Mouse (Mus musculus) liver (tissue): Measurements from ENCODE around the gene Gm10644.

Experiments used
- DNase-seq: peaks from one replicate; pipeline ENCODE4 v3.0.0-alpha.2; 2020; ENCODE audit warnings: mixed read lengths

Gene Gm10644

GRCm38 (mm10) chr8:83934222-83934621 is 20.8 kb downstream of the Gm10644 start:
- DNase-seq, result no peak

DNA sequence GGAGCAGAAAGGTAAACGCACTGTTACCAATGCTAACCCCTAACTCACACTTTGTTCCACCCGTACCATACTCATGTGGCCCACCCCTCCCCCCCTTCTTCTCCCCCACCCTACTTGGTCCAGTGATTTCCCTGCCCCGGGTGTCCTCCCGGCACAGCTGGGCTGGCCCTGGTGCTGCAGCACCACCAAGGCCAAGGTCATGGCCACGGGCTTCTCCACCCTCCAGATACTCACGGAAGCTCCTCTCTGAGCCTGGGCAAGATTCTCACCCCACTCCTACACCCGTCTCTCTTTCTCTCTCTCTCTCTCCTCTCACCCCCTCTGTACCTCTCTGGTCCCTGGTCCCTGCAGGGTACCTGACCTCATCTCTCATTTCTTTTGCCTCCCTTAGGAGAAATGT is 28.7 kb downstream of the Gm10644 start:
- no peak for DNase-seq

DNA sequence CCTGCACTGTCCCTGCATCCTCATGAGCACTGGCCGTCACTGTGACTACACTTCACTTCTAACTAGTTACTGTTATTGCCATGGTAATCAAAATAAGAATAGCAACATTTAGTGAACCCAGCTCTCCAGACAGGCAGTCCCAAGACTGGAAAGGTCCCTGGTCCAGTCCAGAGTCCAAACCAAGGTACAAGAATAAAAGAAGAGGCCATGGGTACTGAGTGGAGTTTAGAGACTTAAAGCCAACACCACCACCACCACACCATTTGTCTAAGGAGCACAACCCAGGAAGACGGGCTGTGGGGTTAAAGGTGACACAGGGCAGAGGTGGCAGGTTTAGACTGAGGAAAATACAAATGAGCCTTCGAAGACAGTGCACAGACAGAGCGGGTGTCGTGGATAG is 30.4 kb downstream of the Gm10644 start:
- no peak for DNase-seq

GRCm38 (mm10) chr8:83922727-83923126 is 32.3 kb downstream of the Gm10644 start:
- no peak for DNase-seq

DNA sequence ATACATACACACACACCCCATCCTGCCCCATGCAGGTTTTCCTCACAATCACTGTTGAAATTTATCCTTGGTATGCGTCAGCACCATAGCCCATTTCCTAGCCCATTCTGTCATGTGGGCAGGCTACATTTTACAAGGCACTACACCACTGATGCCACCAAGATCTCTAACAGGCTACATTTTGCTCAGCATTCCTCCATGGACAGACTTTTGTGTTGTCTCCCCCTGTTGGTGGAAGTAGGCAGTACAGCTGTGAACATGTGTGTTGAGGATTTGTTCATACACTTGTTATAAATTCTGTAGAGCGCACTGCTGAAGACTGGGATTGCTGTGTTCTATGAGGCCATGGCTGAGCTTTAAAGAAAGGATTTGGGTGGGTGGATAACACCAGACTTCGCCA is 33.4 kb downstream of the Gm10644 start:
- peak; percentile 72 for DNase-seq

GRCm38 (mm10) chr8:83917566-83917965 is 37.4 kb downstream of the Gm10644 start:
- no peak for DNase-seq

- no peak for DNase-seq
Measured at GRCm38 (mm10) chr8:83916015-83916414, 39.0 kb downstream of the Gm10644 start.

- peak; percentile 39 for DNase-seq
Measured at GRCm38 (mm10) chr8:83914860-83915259, 40.1 kb downstream of the Gm10644 start.

DNA sequence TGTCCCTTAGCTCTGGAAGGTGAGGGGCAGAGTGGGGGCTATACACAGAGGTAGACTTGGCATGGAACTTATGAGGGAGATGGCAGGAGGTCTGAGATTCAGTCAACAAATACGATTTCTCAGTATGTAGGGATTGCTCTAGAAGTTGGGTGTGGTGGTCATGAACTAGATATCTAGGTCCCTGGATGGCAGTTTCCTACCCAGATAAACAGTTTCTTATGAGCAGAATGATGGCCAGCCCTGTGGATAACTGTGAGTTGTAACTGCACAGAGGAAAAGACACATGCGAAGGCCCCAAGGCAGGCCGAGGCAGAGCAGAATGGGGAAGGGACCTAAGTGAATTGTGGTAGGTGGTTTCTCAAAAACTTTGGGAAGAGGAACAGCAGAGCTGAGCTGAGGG is 40.8 kb downstream of the Gm10644 start:
- no peak for DNase-seq

DNA sequence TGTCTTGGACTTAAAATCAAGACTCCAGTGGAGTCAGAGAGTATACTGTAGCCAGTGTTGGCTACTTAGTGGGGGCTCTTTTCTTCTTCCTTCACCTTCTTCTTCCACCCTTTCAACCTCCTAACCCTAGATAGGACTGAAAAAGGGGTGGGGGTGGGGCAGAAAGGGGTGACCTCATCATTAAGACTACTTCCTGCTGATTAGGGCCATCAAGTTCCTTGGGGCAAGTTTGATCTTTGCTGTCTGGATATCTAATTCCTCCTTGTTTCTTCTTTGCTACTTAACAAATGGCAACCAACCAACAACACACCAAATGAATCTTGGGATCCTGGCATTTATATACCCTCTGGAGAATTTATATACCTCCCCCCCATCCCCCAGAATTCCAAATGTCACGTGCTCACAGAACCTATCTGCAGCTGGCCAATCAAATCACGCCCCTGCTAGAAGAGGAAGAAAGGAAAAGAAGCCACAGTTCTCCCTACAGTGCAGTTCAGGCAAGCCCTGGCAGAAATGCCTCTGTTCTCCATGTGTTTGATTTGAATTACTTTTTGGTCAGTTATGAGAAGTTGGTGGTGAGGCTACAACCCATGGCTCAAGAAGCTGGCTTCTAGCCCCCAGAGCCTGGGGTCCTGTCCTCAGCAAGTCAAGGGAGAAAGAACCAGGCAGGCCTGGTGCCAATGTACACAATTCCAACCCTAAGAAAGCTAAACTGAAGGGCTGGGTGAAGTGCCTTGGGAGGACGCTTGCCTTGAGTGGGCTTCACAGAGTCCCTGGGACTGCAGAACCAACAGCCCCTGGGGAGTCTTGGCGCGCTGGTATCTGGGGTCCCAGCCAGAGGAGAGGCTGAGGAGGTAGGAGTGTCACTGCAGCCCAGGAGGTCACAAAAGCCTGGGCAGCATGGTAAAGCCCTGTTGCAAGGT is 42.9 kb downstream of the Gm10644 start:
- DNase-seq, result no peak

DNA sequence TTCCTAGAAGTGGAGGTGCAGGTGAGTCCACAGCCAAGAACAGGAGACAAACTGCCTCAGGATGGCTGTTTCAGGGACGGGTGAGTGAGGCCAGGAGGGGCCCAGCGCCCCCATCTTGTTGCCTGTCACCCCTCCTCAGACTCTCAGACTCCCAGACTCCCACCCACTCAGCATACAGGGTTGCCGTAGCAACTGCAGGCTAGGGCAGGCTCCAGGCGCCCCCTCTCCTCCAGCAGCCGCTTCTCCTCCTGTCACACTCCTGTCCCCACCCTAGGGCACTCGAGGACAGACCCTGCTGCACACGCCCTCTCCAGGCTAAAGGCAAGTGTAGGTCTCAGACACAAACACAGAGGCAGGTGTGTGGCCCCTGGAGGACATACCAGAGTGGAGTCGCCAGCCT is 45.7 kb downstream of the Gm10644 start:
- no peak for DNase-seq

DNA sequence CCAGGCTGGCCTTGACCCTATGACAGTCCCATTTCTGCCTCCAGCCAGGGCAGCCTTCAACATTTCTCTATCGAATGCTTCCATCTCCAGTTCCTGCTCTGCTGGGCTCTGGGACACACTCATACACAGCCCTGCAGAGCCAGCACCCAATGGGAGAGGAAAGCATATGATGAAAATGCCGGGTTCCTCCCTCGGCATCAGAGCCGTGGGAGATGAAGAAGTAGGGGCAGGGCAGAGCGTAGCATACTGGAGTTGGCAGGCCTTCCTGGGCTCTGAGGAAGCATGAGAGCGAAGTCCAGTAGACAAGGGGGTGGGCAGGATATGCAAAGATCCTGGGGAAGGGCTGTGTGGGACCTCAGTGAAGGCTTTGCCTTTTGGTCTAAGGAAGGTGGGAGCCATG is 46.4 kb downstream of the Gm10644 start:
- no peak for DNase-seq

GRCm38 (mm10) chr8:83902961-83903666 is 51.9 kb downstream of the Gm10644 start:
- DNase-seq, result peak; percentile 29

GRCm38 (mm10) chr8:83901566-83902485 is 53.2 kb downstream of the Gm10644 start:
- no peak for DNase-seq

GRCm38 (mm10) chr8:83900957-83901270 is 54.1 kb downstream of the Gm10644 start:
- no peak for DNase-seq

DNA sequence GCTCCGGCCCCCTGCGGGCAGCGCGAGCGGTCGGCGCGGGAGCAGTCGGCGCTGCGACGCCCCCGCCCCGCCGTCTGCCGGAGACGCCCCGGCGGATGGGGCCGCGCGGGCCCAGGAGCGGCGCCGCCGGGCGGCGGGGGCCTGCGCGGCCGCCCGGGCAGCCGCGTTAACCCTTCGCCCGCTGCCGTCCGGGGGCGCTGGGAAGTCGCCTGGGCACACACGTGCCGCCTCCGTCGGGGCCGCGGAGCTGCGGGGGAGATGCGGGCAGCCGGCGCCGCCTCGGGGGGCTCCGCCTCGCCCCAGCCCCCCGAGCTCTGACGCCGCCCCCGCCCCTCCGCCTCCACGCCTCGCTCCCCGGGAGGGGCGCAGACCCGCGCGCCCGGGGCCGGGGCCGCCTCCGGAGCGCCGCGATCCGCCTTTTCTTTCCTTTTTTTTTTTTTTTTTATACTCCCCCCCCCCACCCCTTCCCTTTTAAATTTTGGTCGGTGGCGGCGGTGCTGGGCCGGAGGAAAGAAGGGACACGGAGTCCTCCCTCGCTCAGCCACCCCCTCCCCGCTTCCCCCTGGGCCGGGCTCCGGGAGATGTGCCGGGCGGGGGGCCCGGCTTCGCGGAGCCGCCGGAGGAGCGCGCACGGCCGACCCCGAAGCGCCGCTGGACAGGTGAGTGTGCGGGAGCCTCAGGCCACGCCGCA is 54.6 kb downstream of the Gm10644 start:
- DNase-seq, result peak; percentile 27

GRCm38 (mm10) chr8:83899363-83900252 is 55.4 kb downstream of the Gm10644 start, which contains the start of gene Adgrl1:
Gene Adgrl1 (plus strand): TSS chr8:83900105.
- DNase-seq, result peak; percentile 81

GRCm38 (mm10) chr8:83898985-83899362 is 56.0 kb downstream of the Gm10644 start:
- DNase-seq, result peak; percentile 40

DNA sequence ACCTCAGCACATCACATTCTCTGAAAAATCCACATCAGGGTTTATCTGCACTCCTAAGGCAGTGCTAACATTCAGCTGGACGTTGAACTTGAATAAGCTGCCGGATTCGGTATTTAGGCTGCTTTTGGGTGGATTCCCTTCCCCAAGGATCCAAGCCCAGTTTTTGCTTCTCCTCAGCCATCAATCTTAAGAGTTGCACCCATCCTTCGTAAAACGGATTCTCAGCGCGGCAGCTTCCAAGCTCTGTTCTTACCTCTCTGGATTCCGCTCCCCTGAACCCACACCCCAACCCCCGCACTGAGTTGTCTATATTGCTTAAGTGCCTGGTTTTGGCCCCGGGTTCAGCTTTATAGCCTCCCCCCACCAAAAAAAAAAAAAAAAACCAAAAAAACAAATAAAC is 56.5 kb downstream of the Gm10644 start:
- DNase-seq, result no peak

DNA sequence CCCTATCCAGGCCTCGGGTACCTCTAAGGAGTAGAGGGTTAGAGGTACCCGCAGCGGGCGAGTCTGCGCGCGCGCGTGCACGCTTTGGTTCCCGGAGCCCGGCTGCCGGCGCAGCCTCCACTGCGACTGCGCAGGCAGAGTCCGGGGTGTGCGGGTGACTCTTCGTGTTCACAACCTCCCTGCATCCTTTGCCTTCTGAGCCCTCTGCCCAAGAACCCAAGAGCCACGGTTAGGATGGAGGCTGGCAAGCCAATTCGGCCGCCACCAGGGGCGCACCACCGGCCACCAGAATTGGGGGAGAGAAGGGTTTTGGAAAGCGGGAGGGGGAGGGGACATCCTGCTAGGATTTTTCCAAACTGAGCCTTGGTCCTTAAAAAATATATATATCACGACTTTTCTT is 57.8 kb downstream of the Gm10644 start:
- peak; percentile 35 for DNase-seq

DNA sequence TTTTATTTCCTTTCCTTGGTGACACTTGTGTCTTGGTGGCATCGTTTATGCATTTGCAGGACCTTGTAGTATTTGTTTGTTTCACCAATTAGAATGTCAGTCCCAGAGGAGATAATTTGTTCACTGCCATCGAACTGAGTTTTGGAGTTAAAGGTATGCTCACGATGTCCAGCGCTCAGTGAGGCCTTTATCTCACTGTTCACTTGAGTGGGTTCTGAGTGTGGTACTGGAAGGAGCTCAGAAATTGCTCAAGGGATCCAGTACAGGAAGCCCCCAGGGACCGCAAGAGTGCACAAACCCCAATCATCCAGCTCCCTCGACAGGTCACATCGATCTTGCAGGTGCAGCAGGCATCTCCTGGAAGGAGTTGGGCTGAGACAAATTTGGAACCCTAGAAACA is 58.5 kb downstream of the Gm10644 start:
- DNase-seq, result no peak
